Mouse (Mus musculus): Measurements from ENCODE around the gene Olfr209. TPM values are rescaled to one million over a fixed set of nuclear protein-coding genes. Genes with fewer than 3 reads are reported as not detected.

Olfr209 gene
- polyA plus RNA-seq (2014; fragmentation: Nextera tagmentation; extraction: Ambion mirVana): not detected in 2 replicates

GRCm38 (mm10) chr16:59363893-59364292, at the start of gene Olfr209:
Gene Olfr209, minus strand, starts transcription at chr16:59363993.
- H3K27me3 ChIP-seq (replicated peaks; ENCODE audit: control insufficient read depth, insufficient read depth, low read length): no peaks in the 10 kb centered on the region
- no peaks in the 10 kb centered on the region for H3K36me3 ChIP-seq (ENCODE audit: control insufficient read depth, insufficient read depth, low read length)
- no peak within 1 kb of the TSS for H3K4me3 ChIP-seq (ENCODE audit: low read depth, low read length)
- no peak within 1 kb of the TSS for H3K4me2 ChIP-seq
- WGBS: 75% methylated on average over 2 of the region's 2 CpGs
- no peaks in the 10 kb centered on the region for H3K4me1 ChIP-seq (replicated peaks; ENCODE audit: control insufficient read depth, insufficient read depth, low read length)
- H3K9me3 ChIP-seq (ENCODE audit: control insufficient read depth, low read length): no peaks in the 10 kb centered on the region
- no peak within 1 kb of the TSS for H3K27ac ChIP-seq (ENCODE audit: low read depth, low read length)
- ATAC-seq (replicated peaks; ENCODE audit: low FRiP score) (no peak), DNase-seq (ENCODE audit: low spot score) (no peak)
- H3K9ac ChIP-seq (ENCODE audit: low read depth, low read length): no peak within 1 kb of the TSS

GRCm38 (mm10) chr16:59413475-59413874, 49.7 kb upstream of the Olfr209 start:
- no peak for ATAC-seq (replicated peaks; ENCODE audit: low FRiP score)
- Histone ChIP-seq H3K4me3 (ENCODE audit: low read depth, low read length) (no peak overlapping the region), H3K9me3 (ENCODE audit: control insufficient read depth, low read length) (no peaks in the 10 kb centered on the region), H3K4me1 (replicated peaks; ENCODE audit: control insufficient read depth, insufficient read depth, low read length) (no peaks in the 10 kb centered on the region), H3K27ac (ENCODE audit: low read depth, low read length) (no peak overlapping the region), H3K4me2 (no peak overlapping the region), H3K9ac (ENCODE audit: low read depth, low read length) (no peak overlapping the region), H3K36me3 (ENCODE audit: control insufficient read depth, insufficient read depth, low read length) (no peaks in the 10 kb centered on the region), H3K27me3 (replicated peaks; ENCODE audit: control insufficient read depth, insufficient read depth, low read length) (no peaks in the 10 kb centered on the region)
- no peak for DNase-seq (ENCODE audit: low spot score)
- 70% methylated on average over 4 of the region's 4 CpGs for WGBS

- H3K4me3 ChIP-seq (ENCODE audit: low read depth, low read length): no peak overlapping the region
- no peaks in the 10 kb centered on the region for H3K27me3 ChIP-seq (replicated peaks; ENCODE audit: control insufficient read depth, insufficient read depth, low read length)
- no peak overlapping the region for H3K27ac ChIP-seq (ENCODE audit: low read depth, low read length)
- DNase-seq (ENCODE audit: low spot score) (no peak), ATAC-seq (replicated peaks; ENCODE audit: low FRiP score) (no peak)
- H3K4me1 ChIP-seq (replicated peaks; ENCODE audit: control insufficient read depth, insufficient read depth, low read length): no peaks in the 10 kb centered on the region
- H3K9ac ChIP-seq (ENCODE audit: low read depth, low read length): no peak overlapping the region
- no peak overlapping the region for H3K4me2 ChIP-seq
- H3K36me3 ChIP-seq (ENCODE audit: control insufficient read depth, insufficient read depth, low read length): no peaks in the 10 kb centered on the region
- 71% methylated on average over 2 of the region's 2 CpGs for WGBS
- H3K9me3 ChIP-seq (ENCODE audit: control insufficient read depth, low read length): no peaks in the 10 kb centered on the region
Observed at GRCm38 (mm10) chr16:59409800-59410199, 46.0 kb upstream of the Olfr209 start.

- WGBS: 83% methylated on average over 15 of the region's 15 CpGs
- Histone ChIP-seq H3K9me3 (ENCODE audit: control insufficient read depth, low read length) (no peaks in the 10 kb centered on the region), H3K4me1 (replicated peaks; ENCODE audit: control insufficient read depth, insufficient read depth, low read length) (no peaks in the 10 kb centered on the region), H3K4me3 (ENCODE audit: low read depth, low read length) (no peak overlapping the region), H3K27me3 (replicated peaks; ENCODE audit: control insufficient read depth, insufficient read depth, low read length) (no peaks in the 10 kb centered on the region), H3K36me3 (ENCODE audit: control insufficient read depth, insufficient read depth, low read length) (no peaks in the 10 kb centered on the region), H3K9ac (ENCODE audit: low read depth, low read length) (no peak overlapping the region), H3K27ac (ENCODE audit: low read depth, low read length) (no peak overlapping the region), H3K4me2 (no peak overlapping the region)
- ATAC-seq (replicated peaks; ENCODE audit: low FRiP score) (no peak), DNase-seq (ENCODE audit: low spot score) (no peak)
Observed at GRCm38 (mm10) chr16:59409341-59409748, 45.6 kb upstream of the Olfr209 start.

GRCm38 (mm10) chr16:59407032-59407431, 43.2 kb upstream of the Olfr209 start, which contains the start of gene Gabrr3:
Gene Gabrr3, plus strand, starts transcription at chr16:59407332.
- ATAC-seq (replicated peaks; ENCODE audit: low FRiP score) (no peak), DNase-seq (ENCODE audit: low spot score) (no peak)
- Histone ChIP-seq H3K36me3 (ENCODE audit: control insufficient read depth, insufficient read depth, low read length) (no peaks in the 10 kb centered on the region), H3K4me3 (ENCODE audit: low read depth, low read length) (no peak within 1 kb of the TSS), H3K9me3 (ENCODE audit: control insufficient read depth, low read length) (no peaks in the 10 kb centered on the region), H3K27me3 (replicated peaks; ENCODE audit: control insufficient read depth, insufficient read depth, low read length) (no peaks in the 10 kb centered on the region), H3K4me1 (replicated peaks; ENCODE audit: control insufficient read depth, insufficient read depth, low read length) (no peaks in the 10 kb centered on the region), H3K27ac (ENCODE audit: low read depth, low read length) (no peak within 1 kb of the TSS), H3K9ac (ENCODE audit: low read depth, low read length) (no peak within 1 kb of the TSS), H3K4me2 (no peak within 1 kb of the TSS)
- WGBS: 72% methylated on average over 5 of the region's 5 CpGs

GRCm38 (mm10) chr16:59404798-59405197, 41.0 kb upstream of the Olfr209 start:
- Histone ChIP-seq H3K4me2 (no peak overlapping the region), H3K9me3 (ENCODE audit: control insufficient read depth, low read length) (no peaks in the 10 kb centered on the region), H3K9ac (ENCODE audit: low read depth, low read length) (no peak overlapping the region), H3K27me3 (replicated peaks; ENCODE audit: control insufficient read depth, insufficient read depth, low read length) (no peaks in the 10 kb centered on the region), H3K27ac (ENCODE audit: low read depth, low read length) (no peak overlapping the region), H3K4me1 (replicated peaks; ENCODE audit: control insufficient read depth, insufficient read depth, low read length) (no peaks in the 10 kb centered on the region), H3K4me3 (ENCODE audit: low read depth, low read length) (no peak overlapping the region), H3K36me3 (ENCODE audit: control insufficient read depth, insufficient read depth, low read length) (no peaks in the 10 kb centered on the region)
- DNase-seq (ENCODE audit: low spot score) (no peak), ATAC-seq (replicated peaks; ENCODE audit: low FRiP score) (no peak)
- 68% methylated on average over 9 of the region's 9 CpGs for WGBS

- no peak for DNase-seq (ENCODE audit: low spot score)
Observed at GRCm38 (mm10) chr16:59403684-59404083, 39.9 kb upstream of the Olfr209 start.

GRCm38 (mm10) chr16:59401985-59402384, 38.2 kb upstream of the Olfr209 start:
- H3K9me3 ChIP-seq (ENCODE audit: control insufficient read depth, low read length): no peaks in the 10 kb centered on the region
- no peak for ATAC-seq (replicated peaks; ENCODE audit: low FRiP score)
- H3K9ac ChIP-seq (ENCODE audit: low read depth, low read length): no peak overlapping the region
- no peaks in the 10 kb centered on the region for H3K4me1 ChIP-seq (replicated peaks; ENCODE audit: control insufficient read depth, insufficient read depth, low read length)
- no peak overlapping the region for H3K4me3 ChIP-seq (ENCODE audit: low read depth, low read length)
- H3K36me3 ChIP-seq (ENCODE audit: control insufficient read depth, insufficient read depth, low read length): no peaks in the 10 kb centered on the region
- H3K27me3 ChIP-seq (replicated peaks; ENCODE audit: control insufficient read depth, insufficient read depth, low read length): no peaks in the 10 kb centered on the region
- no peak overlapping the region for H3K4me2 ChIP-seq
- 81% methylated on average over 4 of the region's 4 CpGs for WGBS
- no peak for DNase-seq (ENCODE audit: low spot score)
- H3K27ac ChIP-seq (ENCODE audit: low read depth, low read length): no peak overlapping the region

More at GRCm38 (mm10) chr16:59403684-59404083, 39.9 kb upstream of the Olfr209 start:
- no peak overlapping the region for H3K4me3 ChIP-seq (ENCODE audit: low read depth, low read length)
- no peak overlapping the region for H3K9ac ChIP-seq (ENCODE audit: low read depth, low read length)
- WGBS: 8% methylated on average over 4 of the region's 4 CpGs
- H3K36me3 ChIP-seq (ENCODE audit: control insufficient read depth, insufficient read depth, low read length): no peaks in the 10 kb centered on the region
- H3K27ac ChIP-seq (ENCODE audit: low read depth, low read length): no peak overlapping the region
- H3K4me1 ChIP-seq (replicated peaks; ENCODE audit: control insufficient read depth, insufficient read depth, low read length): no peaks in the 10 kb centered on the region
- peak; percentile 18; the same call in 1 of the 2 replicates for ATAC-seq (replicated peaks; ENCODE audit: low FRiP score)
- no peaks in the 10 kb centered on the region for H3K27me3 ChIP-seq (replicated peaks; ENCODE audit: control insufficient read depth, insufficient read depth, low read length)
- no peaks in the 10 kb centered on the region for H3K9me3 ChIP-seq (ENCODE audit: control insufficient read depth, low read length)
- H3K4me2 ChIP-seq: no peak overlapping the region

- Histone ChIP-seq H3K4me2 (no peak overlapping the region), H3K36me3 (ENCODE audit: control insufficient read depth, insufficient read depth, low read length) (no peaks in the 10 kb centered on the region), H3K27me3 (replicated peaks; ENCODE audit: control insufficient read depth, insufficient read depth, low read length) (no peaks in the 10 kb centered on the region), H3K4me1 (replicated peaks; ENCODE audit: control insufficient read depth, insufficient read depth, low read length) (no peaks in the 10 kb centered on the region), H3K9me3 (ENCODE audit: control insufficient read depth, low read length) (no peaks in the 10 kb centered on the region), H3K27ac (ENCODE audit: low read depth, low read length) (no peak overlapping the region), H3K9ac (ENCODE audit: low read depth, low read length) (no peak overlapping the region), H3K4me3 (ENCODE audit: low read depth, low read length) (no peak overlapping the region)
- WGBS: 76% methylated on average over 7 of the region's 7 CpGs
- ATAC-seq (replicated peaks; ENCODE audit: low FRiP score): 0 out of 2 replicates have a peak, but pooled peaks have one; percentile 29
- no peak for DNase-seq (ENCODE audit: low spot score)
Observed at GRCm38 (mm10) chr16:59401102-59401501, 37.3 kb upstream of the Olfr209 start.
